Mouse (Mus musculus): ENCODE data around the gene Gal3st1.

DNA sequence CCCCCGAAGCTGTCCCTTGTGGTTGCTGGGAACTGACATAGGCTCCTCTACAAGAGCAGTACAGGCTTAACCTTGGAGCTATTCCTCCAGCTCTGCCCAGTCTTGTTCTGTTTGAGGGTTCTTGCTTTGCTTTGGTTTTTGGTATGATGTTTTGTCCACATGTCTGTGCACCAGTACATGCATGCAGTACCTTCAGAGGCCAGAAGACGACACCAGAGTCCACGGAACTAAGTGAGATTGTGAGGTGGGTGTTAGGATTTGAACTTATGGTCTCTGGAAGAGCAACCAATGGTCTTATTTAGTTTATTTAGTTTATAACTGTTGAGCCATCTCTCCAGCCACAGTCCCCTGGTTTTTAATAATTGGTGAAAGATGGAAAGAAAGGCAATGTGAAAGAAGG lies 23.0 kb downstream of the Gal3st1 start:
- TF ChIP-seq KAT2A (conservative IDR thresholded peaks at IDR 0.05; ENCODE audit: low read depth, low read length) = no peak
- TF ChIP-seq POLR2AphosphoS2 (IDR thresholded peaks at IDR 0.05; ENCODE audit: low read length) = no peak
- no peak for TF ChIP-seq TCF12 (IDR thresholded peaks at IDR 0.05; ENCODE audit: low read depth, low read length)
- no peak for TF ChIP-seq POLR2A (IDR thresholded peaks at IDR 0.05; ENCODE audit: control insufficient read depth in 1 of 2, insufficient read depth in 1 of 2, low read depth in 1 of 2, low read length in 2 of 2, poor library complexity in 1 of 2)
- no peak for TF ChIP-seq GATA1 (IDR thresholded peaks at IDR 0.05; ENCODE audit: low read depth, low read length)
- no peak for TF ChIP-seq MAX (IDR thresholded peaks at IDR 0.05; ENCODE audit: low read length)
- no peak for TF ChIP-seq MAFK (IDR thresholded peaks at IDR 0.05; ENCODE audit: borderline replicate concordance, low read depth, low read length)
